Mouse (Mus musculus) MEL-GATA-1-ER (cell line): Measurements from ENCODE around the gene Rcn3.

ENCODE experiments used
- DNase-seq: peaks from one replicate; pipeline ENCODE4 v3.0.0-alpha.2; 2012; ENCODE audit warnings: low read depth; ENCODE audit errors: extremely low read depth

Rcn3 gene

DNA sequence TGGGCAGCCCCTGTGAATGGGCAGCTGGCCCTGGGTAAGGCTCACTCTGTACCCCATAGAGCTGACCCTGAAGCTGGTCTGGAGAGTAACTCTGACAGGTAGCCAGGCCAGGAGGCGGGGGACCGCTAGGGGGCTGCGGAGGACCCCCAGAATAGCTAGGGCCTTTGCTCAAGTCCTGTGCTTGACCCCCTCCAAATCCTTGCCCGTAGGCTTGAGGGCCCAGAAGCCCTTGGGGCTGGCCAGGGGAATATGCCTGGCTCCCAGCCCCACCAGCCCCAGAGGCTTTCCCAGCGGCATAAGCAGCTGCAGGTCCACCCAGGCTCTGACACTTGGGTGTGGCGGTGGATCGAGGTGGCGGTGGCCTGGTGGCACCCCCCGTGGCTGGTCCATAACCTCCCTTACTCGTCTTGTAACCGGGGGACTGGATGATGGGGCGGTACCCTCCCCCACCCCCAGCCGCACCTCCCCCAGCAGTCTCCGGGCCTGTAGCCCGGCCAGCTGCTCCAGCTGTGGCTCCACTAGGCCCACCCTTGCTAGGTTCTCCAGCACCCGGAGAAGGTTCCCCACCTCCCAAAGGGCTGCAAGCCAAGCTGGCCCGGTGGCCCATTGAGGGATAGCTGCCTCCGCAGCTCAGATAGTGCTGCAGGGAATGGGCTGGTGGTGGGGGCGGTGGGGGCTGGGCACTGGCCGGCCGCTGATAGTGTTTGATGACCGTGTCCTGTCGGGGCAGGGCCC is 42.9 kb downstream of the Rcn3 start:
- DNase-seq = no peak

DNA sequence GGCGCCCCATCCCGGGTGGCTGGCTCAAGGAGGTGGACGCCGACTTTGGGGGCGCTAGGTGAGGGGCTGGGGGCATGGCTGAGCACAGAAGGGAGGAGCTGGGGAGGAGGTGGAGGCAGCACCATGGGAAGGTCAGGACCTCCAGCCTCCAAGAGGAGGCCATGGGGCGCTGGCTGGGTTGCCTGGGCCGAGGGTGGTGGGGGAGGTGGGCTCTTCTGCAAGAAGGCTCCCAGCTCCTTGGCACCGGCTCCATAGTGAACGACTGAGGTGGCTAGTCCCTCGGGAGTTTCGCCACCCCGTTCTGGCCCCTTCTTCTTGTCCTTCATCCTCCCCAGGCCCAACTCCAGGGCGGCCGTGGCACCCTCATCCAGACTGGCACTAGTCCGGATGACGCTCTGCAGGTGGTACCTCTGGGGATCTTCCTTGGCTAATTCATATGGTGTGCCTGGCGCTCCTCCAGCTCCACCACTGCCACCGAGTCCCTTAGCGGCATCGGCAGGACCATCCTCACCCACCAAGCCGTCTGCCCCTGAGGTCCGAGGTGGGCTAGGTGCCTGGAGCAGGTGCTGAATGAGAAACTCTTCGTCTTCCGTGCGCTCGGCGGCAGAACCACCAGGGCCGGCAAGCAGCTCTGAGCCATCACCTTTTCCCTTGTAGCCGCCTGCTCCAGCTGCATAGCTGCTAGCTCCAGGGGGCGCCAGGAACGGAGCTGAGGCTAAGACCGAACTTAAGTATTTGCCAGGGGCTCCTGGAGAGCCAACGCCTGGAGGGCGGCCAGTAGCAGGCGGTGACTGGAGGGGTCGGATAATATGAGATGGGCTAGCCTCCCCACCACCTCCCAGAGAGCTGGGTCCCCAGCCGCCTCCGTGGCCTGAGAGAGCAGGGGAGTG is 43.8 kb downstream of the Rcn3 start:
- no peak for DNase-seq

DNA sequence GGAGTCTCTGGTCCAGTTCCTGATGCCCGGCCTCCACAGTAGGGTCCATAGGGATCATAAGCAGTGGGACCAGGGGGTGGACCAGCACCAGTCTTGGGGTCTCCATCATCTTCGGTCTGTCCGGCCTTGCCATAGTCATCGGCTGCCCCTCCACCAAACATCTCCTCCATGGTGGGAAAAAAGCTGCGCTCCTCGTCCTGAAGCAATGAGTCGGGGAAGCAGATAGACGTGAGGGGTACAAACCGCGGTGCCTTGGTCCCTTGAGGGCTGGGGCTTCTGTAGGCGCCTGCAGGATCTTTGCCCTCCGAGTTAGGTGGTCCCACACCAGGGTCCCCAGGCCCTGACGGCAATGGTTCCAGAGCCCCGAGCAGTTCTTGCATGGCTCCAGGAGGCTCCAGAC is 44.5 kb downstream of the Rcn3 start:
- no peak for DNase-seq

DNA sequence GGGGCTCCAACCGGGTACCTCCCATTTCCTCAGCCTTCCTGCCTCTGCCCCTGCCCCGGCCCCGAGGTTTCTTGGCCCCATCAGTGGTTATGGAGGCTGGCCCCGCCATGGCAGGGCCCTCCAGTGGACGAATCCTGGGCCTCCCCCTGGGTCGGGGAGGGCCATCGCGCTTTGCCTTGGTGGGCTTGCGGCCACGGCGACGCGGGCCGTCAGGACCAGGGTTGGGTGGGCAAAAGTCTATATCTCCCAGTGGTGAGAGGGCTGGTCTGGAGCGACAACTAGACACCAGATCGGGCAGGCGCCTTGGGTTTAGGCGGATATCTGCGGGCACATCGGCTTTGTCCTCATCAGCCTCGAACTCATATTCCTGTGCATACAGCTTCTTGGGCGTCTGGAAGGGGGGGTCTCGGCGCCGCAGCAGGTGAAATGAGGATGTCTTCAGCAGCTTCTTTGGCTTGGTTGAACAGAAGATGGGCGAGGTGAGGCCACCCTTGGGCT is 45.1 kb downstream of the Rcn3 start:
- no peak for DNase-seq

DNA sequence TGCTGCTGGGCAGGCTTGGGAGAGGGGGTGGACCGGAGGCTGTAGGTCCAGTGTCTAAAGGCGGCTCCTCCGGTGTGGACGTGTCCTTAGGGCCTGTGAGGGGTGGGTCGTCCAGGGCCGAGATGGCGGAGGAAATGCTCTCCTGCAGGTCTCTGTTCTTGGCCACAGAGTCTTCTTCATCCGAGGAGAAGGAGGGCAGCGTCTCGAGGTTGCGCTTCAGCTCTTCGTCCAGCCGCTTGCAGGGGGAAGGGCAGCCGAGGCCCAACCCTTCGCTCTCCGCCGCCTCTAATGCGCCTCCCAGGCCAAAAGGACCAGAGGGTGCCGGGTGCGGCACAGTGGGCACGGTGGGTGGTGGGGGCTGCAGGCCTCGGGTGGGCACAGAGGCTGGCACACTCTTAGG is 46.3 kb downstream of the Rcn3 start:
- DNase-seq = no peak

DNA sequence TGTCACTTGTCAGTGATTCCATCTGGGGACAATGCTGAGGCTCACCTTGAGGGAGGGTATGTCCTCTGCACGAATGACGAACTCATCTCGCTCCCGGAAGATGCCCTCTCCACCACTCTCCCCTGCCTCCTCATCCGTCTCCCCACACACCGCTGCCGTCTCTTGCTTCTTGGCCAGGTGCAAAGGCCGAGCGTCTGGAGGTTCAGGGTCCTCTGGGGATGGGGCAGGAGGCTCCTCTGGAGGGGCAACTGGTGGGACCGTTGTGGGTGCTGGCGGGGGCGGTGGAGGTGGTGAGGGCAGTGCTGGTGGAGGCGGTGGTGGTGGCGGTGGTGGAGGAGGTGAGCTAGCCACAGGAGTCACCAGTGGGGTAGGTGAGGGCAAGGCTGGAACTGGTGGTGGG is 48.7 kb downstream of the Rcn3 start:
- DNase-seq = no peak

DNA sequence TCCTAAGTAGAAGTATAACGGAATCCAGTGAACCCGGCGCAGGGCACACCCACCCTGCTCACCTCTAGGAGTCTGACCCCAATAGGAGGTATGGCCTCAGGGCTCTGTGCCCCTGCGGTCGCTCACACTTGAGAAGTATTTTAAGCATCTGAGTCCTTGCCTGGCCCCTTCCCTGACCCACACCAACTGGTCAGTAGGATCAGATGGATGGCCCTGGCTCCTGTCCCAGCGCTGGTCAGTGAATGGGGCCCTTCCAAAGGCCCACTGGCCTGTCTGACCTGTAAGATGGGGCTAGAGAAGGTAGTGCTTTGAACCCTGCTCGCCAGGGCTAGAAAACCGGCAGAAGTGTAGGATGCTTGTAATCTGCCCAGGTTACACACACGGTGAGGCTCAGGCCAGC is 51.2 kb downstream of the Rcn3 start:
- no peak for DNase-seq

DNA sequence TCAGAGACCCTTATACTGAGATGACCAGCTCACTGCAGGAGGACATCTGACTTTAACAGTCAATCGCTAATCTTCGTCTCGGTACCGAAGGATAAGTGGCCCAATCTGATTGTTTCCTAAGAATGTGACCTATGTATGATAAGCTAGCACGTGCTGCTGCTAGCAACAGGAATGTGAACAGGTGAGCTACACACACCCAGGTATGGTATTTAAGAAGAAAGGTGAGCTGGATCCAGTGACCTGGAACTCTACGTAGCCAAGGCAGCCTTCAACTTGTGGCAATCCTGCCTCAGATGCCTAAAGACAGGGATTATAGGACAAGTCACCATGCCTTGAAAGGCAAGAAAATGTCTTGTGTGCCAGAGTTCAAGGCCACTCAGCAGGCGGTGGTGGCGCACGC is 53.6 kb downstream of the Rcn3 start:
- no peak for DNase-seq

DNA sequence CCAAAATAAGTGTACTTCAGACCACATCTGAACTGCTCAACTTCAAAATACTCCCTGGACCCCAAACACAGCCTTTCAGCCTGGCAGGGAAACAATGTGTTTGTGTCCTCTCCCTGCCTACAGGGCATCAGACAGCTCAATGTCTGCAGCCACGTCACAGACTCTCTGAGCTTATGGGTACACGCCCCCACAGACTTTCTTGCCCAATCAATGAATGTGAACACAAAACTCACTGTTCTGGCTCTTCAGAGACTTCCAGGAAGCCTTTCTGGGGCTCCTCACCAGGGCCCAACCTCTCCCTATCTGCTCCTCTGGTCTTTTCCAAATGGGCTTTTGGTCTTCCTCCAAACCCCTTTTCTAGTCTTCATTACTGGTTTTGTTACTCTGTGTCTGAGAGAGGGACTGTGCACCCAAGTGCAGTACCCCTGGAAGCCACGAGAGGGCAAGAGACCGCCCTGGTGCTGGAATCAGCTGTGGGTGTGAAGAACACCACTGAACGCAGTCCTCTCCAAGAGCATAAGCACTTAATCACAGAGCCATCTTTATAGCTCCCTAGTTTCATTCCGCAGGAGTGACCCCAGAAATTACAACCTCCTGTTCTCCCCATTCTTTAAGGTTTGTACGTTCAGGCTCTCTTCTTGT is 54.2 kb downstream of the Rcn3 start:
- no peak for DNase-seq

DNA sequence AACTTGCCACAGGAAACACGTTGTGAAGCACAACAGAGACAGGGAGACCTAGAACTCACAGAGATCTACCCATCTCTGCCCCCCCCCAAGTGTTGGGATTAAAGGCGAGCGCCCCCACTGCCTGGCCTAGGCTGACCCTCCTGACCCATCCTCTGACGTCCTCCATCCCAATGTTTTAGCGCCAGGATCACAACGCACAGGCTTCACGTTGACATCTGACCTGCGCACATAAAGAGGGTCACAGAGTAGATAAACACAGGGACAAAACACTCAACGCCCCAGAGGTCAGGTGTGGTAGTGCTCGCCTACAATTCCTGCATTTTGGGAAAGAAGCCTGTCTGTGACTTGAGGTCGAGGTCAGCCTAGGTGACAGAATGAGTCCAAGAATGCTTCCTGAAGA is 55.3 kb downstream of the Rcn3 start:
- DNase-seq = no peak

DNA sequence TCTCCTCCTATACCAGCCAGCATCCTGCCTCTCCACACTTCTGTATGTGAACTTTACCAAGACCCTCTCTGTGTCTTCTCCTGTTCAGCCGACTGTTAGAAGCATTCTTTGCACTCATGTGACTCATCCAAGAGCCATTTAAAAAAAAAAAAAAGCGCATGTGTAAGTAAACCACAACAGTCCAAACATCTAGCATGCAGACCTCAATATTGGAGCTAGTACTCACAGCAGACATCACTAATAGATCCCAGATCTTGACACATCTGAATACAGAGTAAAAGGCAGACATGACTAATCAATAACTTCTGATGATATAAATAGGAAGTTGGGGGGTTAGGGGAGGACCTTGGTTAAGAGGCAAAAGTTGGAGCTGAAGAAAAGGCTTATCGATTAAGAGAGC is 56.4 kb downstream of the Rcn3 start:
- no peak for DNase-seq

DNA sequence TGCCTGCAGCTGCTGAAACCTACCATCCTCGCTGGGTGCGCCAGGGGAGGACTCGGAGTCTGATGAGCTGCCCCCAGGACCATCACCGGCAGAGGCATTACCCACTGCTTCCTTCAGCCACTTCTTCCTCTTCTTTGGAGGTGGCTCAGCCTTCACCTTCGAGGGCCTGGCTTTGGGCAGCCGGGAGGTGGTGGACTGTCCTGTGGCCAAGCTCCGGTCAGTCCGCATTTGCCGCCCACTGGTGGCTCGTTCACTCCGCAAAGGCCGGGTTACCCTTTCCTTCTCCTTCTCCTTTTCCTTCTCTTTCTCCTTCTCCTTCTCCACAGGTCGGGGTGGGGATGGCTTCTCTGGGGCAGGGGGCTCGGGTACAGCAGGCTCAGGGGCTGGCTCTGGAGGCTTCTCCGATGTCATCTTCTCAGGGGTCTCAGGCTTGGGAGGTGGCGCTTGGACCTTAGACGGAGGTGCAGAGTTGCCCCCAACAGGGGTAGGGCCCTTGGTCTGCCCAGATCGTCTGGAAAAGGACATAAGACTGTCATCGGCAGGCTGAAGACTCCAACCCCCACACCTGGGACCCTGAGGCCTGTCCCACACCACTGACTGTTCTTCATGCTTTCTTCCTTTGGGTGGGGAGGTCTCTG is 58.2 kb downstream of the Rcn3 start:
- no peak for DNase-seq
